Mouse (Mus musculus): ENCODE results near the gene Rcor2. TPM values are rescaled to one million over a fixed set of nuclear protein-coding genes. Genes with fewer than 3 reads are reported as not detected.
A peak's percentile ranks its signal among the peaks of the same experiment; 100 is the strongest.

The Rcor2 gene
- total RNA-seq, 2 experiments from 2014 or later, result 13.4 to 14.8 TPM

DNA sequence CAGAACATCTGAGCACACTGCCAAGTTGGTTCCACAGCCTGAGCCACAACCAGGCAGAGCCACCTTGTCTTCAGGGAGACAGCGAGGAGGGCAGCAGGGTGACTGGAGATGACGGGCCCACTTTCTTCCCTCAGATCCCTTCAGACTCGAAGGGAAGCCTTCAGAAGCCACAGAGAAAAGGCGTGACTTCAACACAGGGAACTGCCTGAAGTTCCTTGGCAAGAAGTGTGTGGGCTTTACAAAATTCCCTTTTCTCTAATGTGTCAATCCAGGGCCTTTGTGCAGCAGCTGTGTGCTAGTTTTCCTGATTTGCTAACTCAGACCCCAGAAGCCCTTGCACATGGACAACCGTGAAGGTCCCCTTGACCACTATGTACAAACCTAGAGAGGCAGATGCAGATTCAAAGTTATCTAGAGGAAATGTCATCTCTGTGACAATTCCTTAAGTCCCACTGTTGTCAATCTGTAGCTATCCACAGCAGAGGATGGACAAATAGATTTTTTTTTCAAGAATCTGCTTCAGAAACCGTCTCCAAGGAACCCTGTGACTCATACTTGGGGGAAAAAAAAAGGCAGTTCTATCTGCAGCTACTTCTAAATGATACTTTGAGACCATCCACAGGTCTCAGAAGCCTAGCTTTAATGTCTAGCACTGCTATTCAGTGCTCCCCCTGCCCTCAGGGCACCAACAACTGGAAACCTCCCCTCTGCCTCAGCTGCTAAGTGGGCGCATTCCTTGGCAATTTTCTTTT, 25.0 kb downstream of the Rcor2 start:
- DNase-seq (ENCODE audit: low spot score in 2 of 2), result no peak

DNA sequence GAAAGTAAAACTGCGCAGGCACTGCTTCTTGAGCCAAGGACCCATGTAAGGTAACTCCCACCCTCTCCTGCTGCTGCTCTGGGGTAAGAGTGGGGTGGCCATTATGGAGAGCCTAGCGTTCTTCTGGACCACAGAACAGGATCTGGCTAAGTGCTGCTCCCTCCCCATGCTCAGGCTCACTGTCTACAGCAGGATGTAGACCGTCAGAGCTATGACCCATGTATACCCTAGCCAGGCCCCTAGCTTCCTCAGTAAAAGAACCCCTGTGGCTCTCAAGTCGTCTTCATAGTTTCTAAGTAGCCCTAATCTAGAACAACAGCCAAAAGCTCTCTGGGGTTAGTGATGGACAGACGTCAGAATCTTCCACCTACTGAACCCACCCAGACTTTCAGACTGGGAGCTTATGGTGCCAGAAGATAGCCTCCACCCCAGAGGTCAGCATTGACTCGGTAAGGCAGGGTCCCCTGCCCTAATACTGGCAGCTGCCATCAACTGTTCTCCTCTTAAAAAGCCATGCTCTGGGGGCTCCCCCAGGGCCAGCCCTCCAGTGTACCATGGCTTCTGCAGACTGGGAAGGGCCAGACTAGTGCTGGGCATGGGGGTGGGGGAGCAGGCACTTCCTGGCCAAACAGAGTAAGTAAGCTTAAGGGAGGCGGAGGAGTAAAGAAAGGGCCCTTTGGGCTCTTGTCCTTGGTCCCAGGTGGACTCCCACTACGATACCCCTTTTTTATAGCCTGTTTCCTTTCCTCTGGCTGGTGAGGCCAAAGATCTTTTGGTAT, 27.2 kb downstream of the Rcor2 start:
- no peak for DNase-seq (ENCODE audit: low spot score in 2 of 2)

DNA sequence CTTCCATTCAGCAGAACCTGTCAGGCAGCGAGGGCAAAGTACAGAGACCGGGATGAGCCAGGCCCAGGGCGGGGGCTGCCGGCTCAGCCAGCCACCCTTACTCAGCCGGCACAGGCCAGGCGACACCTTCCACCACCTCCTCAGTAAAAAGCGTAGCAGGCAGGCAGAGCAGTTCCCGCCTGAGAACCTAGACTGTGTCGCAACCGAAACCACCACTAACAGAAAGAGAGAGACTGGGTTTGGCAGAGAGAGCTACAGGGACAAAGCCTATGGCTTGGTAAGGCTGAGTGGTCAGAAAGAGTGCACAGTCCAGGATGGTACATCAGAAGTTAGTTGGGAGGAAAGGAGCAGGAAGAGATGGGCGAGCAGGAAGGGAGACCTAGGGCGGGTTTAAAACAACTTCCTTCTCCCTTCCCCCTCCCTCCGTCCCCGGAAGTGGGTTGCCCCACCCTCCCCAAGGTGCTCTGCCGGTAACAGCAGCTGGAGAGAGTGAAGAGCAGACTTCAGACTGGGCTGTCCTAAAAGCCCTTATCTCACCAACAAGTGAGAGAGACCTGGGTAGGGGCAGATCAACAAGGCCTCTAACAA, 28.0 kb downstream of the Rcor2 start:
- no peak for DNase-seq (ENCODE audit: low spot score in 2 of 2)

DNA sequence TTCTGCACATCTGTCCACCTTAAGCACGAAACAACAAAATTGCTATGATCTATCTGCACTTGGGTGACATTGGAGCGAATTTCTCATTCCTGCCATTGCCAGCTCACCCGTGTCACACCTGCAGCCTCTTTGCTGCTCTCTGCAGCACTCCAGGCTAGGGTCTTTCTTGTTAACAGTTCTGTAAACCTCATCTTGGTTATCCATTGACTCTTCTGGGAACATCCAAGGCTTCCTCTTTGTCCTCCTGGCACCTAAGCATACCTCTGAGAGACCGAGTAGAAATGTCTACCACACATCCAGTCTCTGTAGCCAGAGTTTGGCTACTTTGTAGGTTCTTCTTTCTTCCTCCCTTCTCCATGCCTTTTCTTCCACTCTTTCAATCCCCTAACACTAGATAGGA, 28.8 kb downstream of the Rcor2 start:
- DNase-seq (ENCODE audit: low spot score in 2 of 2), result no peak

DNA sequence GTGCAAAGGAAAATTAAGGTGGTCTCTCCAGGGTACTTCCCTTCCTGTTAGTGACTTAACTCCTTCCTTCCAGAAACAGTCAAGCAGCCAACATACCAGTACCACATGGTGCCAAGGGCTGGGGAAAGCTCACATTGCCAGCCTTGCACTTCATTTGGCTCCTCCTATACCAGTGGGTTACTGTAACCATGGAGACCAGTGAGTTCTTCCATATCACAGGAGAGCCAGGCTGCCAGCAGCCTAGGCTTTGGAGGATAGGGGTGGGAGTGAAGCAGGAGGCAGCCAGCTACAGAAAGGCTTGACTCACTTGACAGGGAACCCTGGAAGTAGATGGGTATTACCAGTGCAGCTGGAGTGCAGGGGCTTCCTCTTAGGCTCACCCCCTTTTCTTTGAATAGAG, 31.9 kb downstream of the Rcor2 start:
- DNase-seq (ENCODE audit: low spot score in 2 of 2), result no peak

DNA sequence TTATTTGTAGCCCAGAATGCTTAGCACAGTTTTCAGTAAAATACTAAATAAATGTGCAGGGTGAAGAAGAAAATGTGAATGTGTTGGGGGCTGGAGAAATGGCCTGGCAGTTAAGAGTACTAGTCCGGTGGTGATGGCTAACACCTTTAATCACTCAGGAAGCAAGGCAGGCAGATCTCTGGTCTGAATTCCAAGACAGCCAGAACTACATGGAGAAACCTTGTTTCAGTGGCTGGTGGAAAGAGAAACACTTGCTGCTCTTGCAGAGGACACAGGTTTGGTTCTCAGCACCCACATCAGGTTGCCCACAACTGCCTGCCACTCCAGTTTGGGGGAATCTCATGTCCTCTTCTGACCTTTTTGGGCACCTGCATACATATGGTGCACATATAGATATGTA, 33.0 kb downstream of the Rcor2 start:
- DNase-seq (ENCODE audit: low spot score in 2 of 2), result no peak

DNA sequence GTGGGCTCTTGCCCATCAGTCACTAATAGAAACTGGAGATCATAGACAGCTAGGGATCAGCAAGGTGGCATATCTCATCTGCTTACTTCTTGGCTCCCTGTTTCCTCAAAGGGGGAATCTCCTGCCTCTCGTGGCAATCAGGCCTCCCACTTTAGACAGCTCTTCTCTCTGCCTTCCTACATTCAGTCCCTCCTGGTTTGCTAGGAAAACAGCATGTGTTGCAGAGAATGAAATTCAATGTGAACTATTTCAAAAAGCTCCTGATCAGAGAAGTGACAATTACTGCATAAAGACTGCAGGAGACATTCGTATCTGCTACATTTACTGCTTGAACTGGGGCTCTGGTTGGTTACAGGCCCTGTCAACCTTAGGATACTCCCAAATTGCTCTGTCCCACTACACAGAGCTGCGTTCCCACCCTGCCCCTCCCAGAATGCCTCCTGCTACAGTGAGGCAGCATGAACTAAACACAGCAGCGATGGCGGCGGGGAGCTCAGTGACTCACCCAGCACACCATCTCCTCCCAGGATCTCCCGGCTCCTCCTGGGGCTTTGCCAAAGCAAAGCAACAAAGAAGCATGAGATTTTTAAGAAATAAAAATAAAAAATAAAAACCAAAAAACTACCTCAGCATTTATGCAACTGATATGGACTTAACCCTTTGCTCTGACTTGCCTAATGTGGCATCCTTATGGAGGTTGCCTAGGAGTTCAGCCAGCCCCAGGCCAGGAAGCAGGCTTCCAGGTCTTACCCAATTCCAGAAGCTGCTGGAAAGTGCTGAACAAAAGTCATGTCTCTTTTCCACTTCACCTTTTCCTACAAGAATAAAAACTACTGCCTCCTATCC, 34.7 kb downstream of the Rcor2 start:
- DNase-seq (ENCODE audit: low spot score in 2 of 2), result no peak

DNA sequence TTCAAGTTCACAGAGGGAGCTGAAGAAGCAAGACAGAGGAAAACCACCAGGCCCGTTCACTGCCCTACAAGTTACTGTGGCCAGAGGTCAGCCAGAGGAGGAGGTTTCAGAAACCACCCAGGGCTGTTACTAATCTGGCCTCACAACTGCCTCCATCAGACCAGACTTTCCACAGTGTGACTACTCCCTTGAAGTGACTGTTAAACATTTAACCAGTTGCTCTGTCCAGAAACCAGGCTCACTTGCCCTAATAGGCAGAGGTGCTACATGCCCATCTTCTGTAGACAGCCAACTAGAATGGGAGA, 35.3 kb downstream of the Rcor2 start:
- no peak for DNase-seq (ENCODE audit: low spot score in 2 of 2)

DNA sequence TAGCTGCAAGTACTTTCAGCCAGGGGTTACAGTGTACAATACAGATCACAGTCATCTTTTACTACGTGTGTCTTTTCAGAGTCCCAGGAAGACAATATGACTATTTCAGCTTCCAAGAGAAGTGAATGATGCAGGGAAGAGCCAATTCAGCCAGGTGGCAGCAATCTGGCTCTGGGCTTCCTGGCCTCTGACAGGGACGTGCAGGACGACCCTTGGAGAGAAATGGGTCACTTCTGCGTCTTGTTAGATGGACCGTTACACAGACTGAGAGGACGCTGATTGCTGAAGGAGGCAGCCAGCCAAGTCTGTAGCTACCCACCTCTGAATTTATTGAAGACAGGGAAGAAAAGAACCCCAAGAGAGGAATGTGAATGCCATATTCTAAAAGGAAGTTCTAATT, 36.7 kb downstream of the Rcor2 start:
- no peak for DNase-seq (ENCODE audit: low spot score in 2 of 2)

DNA sequence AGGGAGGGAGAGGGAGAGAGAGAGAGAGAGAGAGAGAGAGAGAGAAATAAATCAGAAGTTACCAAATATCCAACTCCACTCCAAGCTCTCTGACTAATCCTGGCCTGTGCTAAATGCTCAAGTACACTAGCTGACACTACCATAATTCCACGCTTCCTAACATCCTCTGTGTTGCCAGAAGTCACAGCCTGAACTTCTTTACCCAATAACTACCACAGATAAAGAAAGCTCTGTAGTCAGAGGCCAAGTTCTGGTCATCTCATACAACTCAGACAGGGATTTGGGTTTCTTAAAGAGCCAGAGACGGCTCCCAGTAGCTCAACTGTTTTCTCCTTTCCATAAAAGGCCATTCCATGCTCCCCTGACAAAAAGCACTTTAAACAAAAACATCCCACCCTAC, 37.7 kb downstream of the Rcor2 start:
- DNase-seq (ENCODE audit: low spot score in 2 of 2), result no peak

DNA sequence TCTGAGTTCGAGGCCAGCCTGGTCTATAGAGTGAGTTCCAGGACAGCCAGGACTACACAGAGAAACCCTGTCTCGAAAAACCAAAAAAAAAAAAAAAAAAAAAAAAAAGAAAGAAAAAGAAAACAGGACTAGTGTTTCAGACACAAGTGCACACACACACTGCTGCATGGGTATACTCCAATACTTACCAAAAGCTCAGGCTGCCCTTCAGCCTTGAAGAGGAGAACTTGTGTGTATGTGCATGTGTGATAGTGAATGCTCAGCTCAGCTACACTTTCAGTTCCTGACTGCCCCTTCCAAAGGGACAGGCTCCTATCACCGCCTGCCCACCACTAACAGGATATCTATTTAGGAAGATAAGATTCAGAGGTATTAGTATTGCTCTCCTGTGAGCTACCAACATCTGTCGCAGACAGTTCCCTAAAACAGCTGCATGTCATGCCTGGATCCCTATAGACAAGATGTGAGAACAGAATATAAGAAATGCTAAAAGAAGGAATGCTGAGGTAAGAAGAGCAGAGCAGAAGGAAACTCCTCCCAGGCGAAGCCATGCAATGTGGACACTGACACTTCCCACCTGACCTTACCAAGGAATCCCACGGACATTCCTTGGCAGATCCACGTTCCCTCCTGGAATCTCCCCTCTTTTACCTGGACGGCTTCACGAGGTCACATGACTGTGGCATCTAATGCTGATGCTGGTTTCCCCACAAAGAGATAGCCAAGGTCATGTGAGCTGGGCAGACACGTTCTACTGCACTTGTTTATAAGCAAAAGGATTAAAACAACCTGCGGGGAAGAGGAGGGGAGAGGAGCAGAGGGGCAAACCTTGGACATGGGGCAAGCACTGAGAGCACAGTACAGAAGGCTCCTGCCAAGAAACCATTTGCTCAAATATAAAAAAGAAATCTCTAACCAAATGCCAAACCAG, 38.5 kb downstream of the Rcor2 start:
- no peak for DNase-seq (ENCODE audit: low spot score in 2 of 2)

DNA sequence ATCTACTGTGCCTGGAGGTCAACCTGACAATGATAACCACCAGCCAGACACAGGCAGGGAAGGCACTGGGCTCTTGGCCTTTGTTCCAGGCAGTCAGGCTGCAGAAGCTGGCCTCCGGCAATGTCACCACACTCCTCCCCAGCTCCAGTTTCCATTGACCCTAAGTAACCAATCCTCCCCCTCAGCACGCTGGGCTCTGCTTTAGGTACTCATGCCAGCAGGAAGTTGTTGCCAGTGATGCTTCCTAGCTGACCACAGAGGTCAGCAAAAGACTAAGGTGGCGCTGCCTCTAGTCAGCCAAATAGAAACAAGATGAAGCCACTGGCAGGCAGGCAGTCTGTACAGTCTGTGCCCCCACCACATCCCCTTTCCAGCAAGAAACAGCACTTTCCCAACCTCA, 39.8 kb downstream of the Rcor2 start:
- DNase-seq (ENCODE audit: low spot score in 2 of 2), result no peak

DNA sequence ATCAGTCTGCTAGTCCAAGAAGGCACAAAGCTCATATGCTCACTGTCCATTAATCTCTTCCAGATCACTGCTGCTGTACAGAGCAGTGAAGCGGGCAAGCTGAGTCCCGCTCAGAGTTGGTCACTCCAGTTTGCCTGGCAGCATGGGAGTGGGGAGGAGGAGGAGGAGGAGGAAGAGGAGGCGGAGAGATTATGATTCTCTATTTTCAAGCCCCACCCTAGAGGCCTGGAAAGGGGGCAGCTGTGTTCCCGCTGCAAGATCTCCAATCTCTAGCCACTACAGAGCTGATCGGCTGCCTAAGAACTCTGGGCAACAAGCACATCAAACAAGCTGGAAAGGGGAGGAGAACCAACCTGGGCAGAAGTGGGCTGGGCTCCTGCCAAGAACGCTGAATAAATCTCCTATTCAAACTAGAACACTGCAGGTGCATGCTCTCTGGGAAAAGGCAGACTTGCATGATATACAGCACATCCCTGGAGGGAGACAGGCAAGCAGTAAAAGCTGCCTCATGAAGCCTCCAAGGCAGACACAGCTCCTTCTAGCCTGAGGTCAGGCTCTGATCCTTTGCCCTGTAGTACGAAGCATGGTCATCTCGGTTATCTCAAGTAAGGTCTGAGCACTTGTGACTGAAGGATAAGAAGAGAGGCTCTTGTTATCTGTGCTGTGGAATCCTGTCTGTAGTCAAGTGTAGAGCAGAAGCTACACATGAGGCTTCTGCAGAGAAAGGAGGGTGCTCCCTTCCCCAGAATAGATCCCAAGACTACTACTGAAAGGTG, 41.1 kb downstream of the Rcor2 start:
- DNase-seq (ENCODE audit: low spot score in 2 of 2), result no peak

DNA sequence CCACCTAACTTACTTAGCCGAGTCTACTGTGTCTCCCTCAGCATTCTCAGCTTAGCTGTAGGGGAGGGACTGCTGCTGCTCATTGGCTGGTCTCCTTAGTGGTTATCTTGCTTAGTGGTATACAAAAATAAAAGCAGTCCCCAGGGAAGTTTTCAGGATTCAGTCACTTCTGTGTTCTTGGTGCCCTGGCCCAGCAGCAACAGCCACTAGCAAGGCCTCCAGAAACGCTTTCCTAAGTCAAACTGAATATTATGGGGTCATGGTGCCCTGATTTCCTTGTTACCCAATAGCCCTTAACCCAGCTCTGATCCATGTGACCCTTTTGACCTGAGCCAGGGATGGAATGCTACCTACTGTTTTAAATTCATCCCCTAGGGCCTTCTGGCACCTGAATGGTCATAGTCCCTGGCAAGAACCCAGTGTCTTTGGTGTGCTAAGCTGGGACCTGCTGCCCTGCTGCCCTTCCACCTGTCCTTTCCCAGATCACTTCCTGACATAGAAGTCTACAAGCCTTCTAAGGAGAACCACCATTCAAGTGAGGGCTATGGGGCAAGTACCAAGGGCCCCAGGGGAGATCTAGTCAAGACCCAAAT, 42.7 kb downstream of the Rcor2 start:
- DNase-seq (ENCODE audit: low spot score in 2 of 2), result no peak

DNA sequence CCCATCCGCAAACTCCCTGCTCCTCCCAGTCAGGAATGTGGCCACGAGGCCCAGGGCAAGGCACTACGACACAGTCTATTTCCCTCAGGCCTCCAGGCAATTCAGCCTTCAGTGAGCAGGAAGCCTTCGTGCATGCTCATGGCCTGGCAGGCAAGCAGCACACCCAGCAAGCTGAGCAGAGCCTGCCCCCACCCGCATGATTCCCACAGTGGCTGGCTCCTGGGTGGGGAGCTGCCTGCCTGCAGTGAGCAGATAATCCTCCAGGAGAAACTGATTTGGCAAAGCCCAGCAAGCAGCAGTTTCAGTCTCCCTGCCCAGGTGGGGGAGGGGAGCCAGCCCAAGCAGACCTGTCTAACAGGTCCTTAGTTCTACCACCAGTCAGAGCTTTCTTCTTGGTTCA, 43.6 kb downstream of the Rcor2 start:
- DNase-seq (ENCODE audit: low spot score in 2 of 2), result peak in 1 of 2 experiments; percentile 31

DNA sequence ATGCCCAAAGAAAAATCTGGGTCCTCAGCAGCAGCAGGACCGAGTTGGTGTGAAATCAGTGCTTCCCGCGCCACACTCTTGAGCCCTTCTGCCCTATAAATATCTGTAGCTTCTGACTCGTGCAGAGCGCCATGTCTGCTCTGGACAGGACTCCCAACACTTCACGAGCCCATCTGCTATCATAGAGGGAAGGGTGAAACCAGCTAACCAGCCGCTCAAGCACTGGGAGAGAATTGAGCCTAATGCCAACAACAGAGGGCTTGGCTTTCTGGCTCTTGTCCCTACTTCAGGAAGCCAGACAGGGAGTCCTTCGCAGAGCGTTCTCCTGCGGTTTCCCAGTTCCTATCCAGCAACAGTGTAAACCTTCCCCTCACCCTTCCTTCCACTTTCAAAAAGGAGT, 44.2 kb downstream of the Rcor2 start:
- no peak for DNase-seq (ENCODE audit: low spot score in 2 of 2)

DNA sequence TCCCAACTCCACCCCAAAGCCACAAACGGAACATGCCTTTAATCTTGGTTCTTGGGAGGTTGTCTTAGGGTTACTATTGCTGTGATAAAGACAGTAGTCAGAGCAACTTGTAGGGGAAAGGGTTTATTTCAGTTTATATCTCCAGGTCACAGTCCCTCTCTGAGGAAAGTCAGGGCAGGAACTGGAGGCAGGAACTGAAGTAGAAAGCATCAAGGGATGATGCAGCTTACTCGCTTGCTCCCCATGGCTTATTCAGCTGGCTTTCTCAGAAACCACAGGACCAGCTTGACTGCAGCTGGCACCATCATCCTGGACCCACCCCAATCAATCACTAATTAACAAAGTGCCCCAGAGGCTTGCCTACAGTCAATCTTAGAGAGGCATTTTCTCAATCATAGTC, 46.5 kb downstream of the Rcor2 start:
- no peak for DNase-seq (ENCODE audit: low spot score in 2 of 2)

DNA sequence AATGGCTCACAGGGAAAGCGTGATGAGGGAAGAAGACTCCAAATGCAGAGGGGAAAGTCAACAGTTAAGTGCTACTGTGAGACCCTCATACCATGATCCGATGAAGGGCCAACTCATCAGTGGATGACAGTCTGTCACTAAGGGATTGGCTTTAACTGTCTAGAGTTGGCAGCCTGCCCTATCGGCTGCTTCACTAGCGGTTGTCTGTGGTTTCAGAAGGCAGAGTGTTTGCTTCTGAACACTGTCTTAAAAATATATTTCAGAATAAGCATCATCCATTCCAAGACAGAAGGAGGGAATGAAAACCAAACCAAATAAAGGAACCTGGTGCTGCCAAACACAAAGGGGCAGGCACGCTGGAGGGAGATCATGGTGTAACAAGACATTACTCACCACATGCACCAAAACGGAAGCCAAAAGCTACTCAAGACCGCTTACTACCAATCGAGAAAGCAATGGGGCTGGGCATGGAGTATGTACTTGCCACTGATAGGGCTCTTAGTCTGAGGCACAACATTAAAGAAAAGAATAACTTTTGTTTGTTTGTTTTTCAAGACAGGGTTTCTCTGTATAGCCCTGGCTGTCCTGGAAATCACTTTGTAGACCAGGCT, 48.0 kb downstream of the Rcor2 start:
- DNase-seq (ENCODE audit: low spot score in 2 of 2), result no peak

DNA sequence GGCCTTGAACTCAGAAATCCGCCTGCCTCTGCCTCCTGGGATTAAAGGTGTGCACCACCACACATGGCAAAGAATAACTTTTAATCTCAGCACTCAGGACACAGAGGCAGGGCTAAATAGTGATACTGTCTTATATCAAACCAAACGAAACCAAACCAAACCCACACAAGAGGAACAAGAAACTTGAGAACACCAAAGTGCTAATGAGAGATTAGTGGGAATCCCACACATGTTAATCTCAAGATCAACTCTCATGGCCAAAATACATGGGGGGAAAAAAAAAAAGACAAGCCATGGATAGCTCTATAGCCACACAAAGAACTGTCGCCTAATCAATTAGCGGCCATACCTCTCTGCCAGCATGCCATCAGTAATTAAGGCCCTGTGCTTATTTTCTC, 48.5 kb downstream of the Rcor2 start:
- DNase-seq (ENCODE audit: low spot score in 2 of 2), result no peak

Data from adrenal gland, postnatal 4 days (tissue).